Mouse (Mus musculus): ENCODE measurements around the gene Slc45a1. TPM values are rescaled to one million over a fixed set of nuclear protein-coding genes. Genes with fewer than 3 reads are reported as not detected.

The Slc45a1 gene
- total RNA-seq (2014; rRNA removed; ENCODE audit: low replicate concordance) = not detected in 2 replicates
- polyA plus RNA-seq (2015; fragmentation: Nextera tagmentation; extraction: Ambion mirVana) = not detected in 2 replicates

DNA sequence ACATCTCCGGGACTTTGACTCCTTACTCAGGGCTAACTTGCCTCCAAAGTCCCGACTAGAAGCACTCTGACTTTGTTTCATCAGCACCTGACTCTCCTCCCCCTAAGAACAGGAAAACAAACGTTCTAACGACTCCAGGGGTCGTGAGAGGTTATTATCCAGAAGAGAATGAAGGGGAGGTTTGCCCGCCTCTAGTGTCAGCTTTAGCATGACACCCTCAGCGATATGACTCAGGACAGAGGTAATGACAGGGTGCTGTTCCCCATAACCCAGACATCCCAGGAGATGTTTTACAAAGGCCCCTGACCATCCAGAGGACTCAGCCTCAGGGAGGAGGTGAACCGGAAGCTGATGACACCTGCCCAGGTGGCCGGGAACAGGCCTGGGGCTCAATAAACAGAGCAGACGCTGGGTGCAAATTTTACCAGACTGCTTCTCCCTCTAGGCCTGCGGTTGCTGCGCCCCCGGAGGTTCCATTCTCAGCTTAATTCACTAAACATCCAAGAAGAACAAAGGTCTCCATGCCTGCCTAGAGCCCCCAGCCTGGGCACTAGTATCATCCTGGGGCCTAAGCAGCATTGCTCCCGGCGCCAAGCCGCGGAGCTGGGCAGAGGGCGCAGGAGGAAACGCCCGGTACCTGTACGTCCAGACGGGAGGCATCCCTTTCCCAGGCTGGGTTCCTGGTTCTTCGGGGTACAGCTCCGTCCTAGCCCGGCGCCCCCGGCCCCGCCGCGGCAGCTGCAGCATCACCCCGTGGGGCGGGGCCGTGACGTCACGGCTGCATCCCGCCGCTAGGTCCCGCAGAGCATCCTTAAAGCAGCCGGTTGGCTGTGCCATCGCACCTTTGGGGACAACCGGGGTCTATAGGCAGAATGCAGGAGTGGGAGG lies at the start of gene Slc45a1:
Slc45a1 (minus strand) TSS at position 785 of the 888 bp plus-strand sequence.
- DNase-seq (ENCODE audit: low spot score) = no peak
- H3K4me3 ChIP-seq (ENCODE audit: low read depth, low read length) = no peak within 1 kb of the TSS
- H3K9me3 ChIP-seq (replicated peaks; ENCODE audit: control insufficient read depth, low read length) = no peaks in the 10 kb centered on the region
- H3K27ac ChIP-seq (ENCODE audit: low read depth) = no peak within 1 kb of the TSS
- peaks cover 32% of the 10 kb centered on the region for H3K27me3 ChIP-seq (ENCODE audit: control insufficient read depth, insufficient read depth, low read length)
- no peak within 1 kb of the TSS for H3K9ac ChIP-seq (replicated peaks; ENCODE audit: low read depth, low read length)
- ATAC-seq (ENCODE audit: insufficient read depth, low read depth) = no peak
- 8% methylated on average over 41 of the region's 41 CpGs for WGBS
- no peaks in the 10 kb centered on the region for H3K4me1 ChIP-seq (ENCODE audit: control insufficient read depth, insufficient read depth)
- no peaks in the 10 kb centered on the region for H3K36me3 ChIP-seq (replicated peaks; ENCODE audit: control insufficient read depth, insufficient read depth, low read length)
- H3K4me2 ChIP-seq (ENCODE audit: low read depth, low read length) = no peak within 1 kb of the TSS
- TF ChIP-seq EP300 (IDR thresholded peaks at IDR 0.05; ENCODE audit: low read depth) = no peak
- no peak for TF ChIP-seq CTCF (IDR thresholded peaks at IDR 0.05; ENCODE audit: low read depth)

DNA sequence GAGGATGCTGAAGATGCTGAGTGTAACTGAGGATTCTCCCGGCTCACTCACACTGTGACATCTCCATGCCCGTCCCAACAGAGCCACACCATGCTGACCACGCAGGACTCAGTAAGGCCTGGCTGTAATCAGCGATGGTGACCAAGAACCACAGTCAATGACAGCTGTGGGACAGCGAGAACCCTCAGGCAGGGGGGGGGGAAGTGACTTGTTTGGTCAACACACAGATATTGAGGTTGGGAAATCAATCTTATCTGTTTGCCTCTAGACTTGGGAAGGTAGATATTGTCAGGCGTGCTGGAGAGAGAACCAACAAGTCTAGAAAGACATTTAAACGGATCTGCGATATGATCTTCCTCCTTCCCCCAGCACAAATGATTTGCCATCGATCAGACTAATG lies 48.9 kb upstream of the Slc45a1 start:
- ATAC-seq (ENCODE audit: insufficient read depth, low read depth) (no peak), DNase-seq (ENCODE audit: low spot score) (no peak)
- Histone ChIP-seq H3K27ac (ENCODE audit: low read depth) (no peak overlapping the region), H3K36me3 (replicated peaks; ENCODE audit: control insufficient read depth, insufficient read depth, low read length) (no peaks in the 10 kb centered on the region), H3K27me3 (ENCODE audit: control insufficient read depth, insufficient read depth, low read length) (no peaks in the 10 kb centered on the region), H3K9ac (replicated peaks; ENCODE audit: low read depth, low read length) (no peak overlapping the region), H3K9me3 (replicated peaks; ENCODE audit: control insufficient read depth, low read length) (no peaks in the 10 kb centered on the region), H3K4me2 (ENCODE audit: low read depth, low read length) (no peak overlapping the region), H3K4me3 (ENCODE audit: low read depth, low read length) (no peak overlapping the region), H3K4me1 (ENCODE audit: control insufficient read depth, insufficient read depth) (no peaks in the 10 kb centered on the region)
- 83% methylated on average over 9 of the region's 9 CpGs for WGBS
- TF ChIP-seq EP300 (IDR thresholded peaks at IDR 0.05; ENCODE audit: low read depth) (no peak), CTCF (IDR thresholded peaks at IDR 0.05; ENCODE audit: low read depth) (no peak)

DNA sequence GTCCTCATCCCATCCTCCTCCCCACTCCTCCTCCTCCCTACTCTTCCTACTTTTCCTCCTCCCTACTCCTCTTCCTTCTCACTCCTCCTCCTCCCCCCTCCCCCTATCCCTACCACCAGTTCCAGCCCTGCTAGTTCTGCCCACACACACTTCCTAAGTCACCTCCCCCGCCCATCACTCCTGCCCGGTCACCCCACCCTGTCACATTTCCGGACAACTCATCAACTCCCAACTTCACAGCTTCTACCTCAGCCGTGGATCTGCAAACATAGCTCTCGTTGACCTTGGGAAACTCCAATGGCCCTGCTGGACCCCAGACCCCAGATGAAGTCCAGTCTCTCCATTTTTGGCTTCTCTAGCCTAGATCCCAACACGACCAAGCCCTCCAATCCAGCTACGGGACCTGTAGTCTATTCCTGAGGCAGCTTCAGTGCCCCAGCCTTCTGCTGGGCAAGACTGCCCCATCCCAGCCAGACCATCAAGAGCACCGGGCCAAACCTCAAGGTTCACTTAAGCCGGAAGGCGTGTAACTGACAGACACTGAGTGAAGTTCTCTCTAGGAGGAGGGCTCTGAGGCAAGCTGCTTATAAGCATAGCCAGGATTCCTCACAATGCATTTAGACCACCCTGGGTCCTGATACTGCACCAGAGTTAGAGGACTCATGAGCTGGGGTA lies 42.6 kb upstream of the Slc45a1 start:
- ATAC-seq (ENCODE audit: insufficient read depth, low read depth) = no peak
- Histone ChIP-seq H3K4me3 (ENCODE audit: low read depth, low read length) (no peak overlapping the region), H3K9me3 (replicated peaks; ENCODE audit: control insufficient read depth, low read length) (no peaks in the 10 kb centered on the region), H3K4me2 (ENCODE audit: low read depth, low read length) (no peak overlapping the region), H3K36me3 (replicated peaks; ENCODE audit: control insufficient read depth, insufficient read depth, low read length) (no peaks in the 10 kb centered on the region), H3K9ac (replicated peaks; ENCODE audit: low read depth, low read length) (no peak overlapping the region), H3K27me3 (ENCODE audit: control insufficient read depth, insufficient read depth, low read length) (no peaks in the 10 kb centered on the region), H3K27ac (ENCODE audit: low read depth) (no peak overlapping the region), H3K4me1 (ENCODE audit: control insufficient read depth, insufficient read depth) (no peaks in the 10 kb centered on the region)
- WGBS = 48% methylated on average over 10 of the region's 10 CpGs
- no peak for TF ChIP-seq EP300 (IDR thresholded peaks at IDR 0.05; ENCODE audit: low read depth)
- no peak for TF ChIP-seq CTCF (IDR thresholded peaks at IDR 0.05; ENCODE audit: low read depth)
- no peak for DNase-seq (ENCODE audit: low spot score)

GRCm38 (mm10) chr4:150692861-150693403 lies 41.0 kb upstream of the Slc45a1 start:
- WGBS = 66% methylated on average over 10 of the region's 10 CpGs

GRCm38 (mm10) chr4:150690759-150691158 lies 38.8 kb upstream of the Slc45a1 start:
- 62% methylated on average over 3 of the region's 3 CpGs for WGBS
- H3K4me3 ChIP-seq (ENCODE audit: low read depth, low read length) = no peak overlapping the region
- H3K4me2 ChIP-seq (ENCODE audit: low read depth, low read length) = no peak overlapping the region
- TF ChIP-seq CTCF (IDR thresholded peaks at IDR 0.05; ENCODE audit: low read depth) = peak; percentile 60
- no peak for TF ChIP-seq EP300 (IDR thresholded peaks at IDR 0.05; ENCODE audit: low read depth)
- H3K4me1 ChIP-seq (ENCODE audit: control insufficient read depth, insufficient read depth) = no peaks in the 10 kb centered on the region
- H3K27me3 ChIP-seq (ENCODE audit: control insufficient read depth, insufficient read depth, low read length) = 0 out of 2 replicates have a peak, but pooled peaks cover 2% of the 10 kb centered on the region
- no peak overlapping the region for H3K9ac ChIP-seq (replicated peaks; ENCODE audit: low read depth, low read length)
- DNase-seq (ENCODE audit: low spot score) (peak; percentile 45), ATAC-seq (ENCODE audit: insufficient read depth, low read depth) (peak; percentile 31; the same call in 1 of the 2 replicates)
- H3K36me3 ChIP-seq (replicated peaks; ENCODE audit: control insufficient read depth, insufficient read depth, low read length) = no peaks in the 10 kb centered on the region
- no peaks in the 10 kb centered on the region for H3K9me3 ChIP-seq (replicated peaks; ENCODE audit: control insufficient read depth, low read length)
- no peak overlapping the region for H3K27ac ChIP-seq (ENCODE audit: low read depth)

More at GRCm38 (mm10) chr4:150692861-150693403, 41.0 kb upstream of the Slc45a1 start:
- H3K4me2 ChIP-seq (ENCODE audit: low read depth, low read length) = no peak overlapping the region
- H3K4me1 ChIP-seq (ENCODE audit: control insufficient read depth, insufficient read depth) = no peaks in the 10 kb centered on the region
- no peak overlapping the region for H3K4me3 ChIP-seq (ENCODE audit: low read depth, low read length)
- no peak for DNase-seq (ENCODE audit: low spot score)
- no peak for ATAC-seq (ENCODE audit: insufficient read depth, low read depth)
- H3K27me3 ChIP-seq (ENCODE audit: control insufficient read depth, insufficient read depth, low read length) = 0 out of 2 replicates have a peak, but pooled peaks cover 2% of the 10 kb centered on the region
- H3K9me3 ChIP-seq (replicated peaks; ENCODE audit: control insufficient read depth, low read length) = no peaks in the 10 kb centered on the region
- no peak for TF ChIP-seq EP300 (IDR thresholded peaks at IDR 0.05; ENCODE audit: low read depth)
- no peak for TF ChIP-seq CTCF (IDR thresholded peaks at IDR 0.05; ENCODE audit: low read depth)
- no peak overlapping the region for H3K27ac ChIP-seq (ENCODE audit: low read depth)
- H3K36me3 ChIP-seq (replicated peaks; ENCODE audit: control insufficient read depth, insufficient read depth, low read length) = no peaks in the 10 kb centered on the region
- no peak overlapping the region for H3K9ac ChIP-seq (replicated peaks; ENCODE audit: low read depth, low read length)
